Mouse (Mus musculus) forebrain, embryonic 11.5 days (tissue): ENCODE results near the gene Ptprn2. TPM values are rescaled to one million over a fixed set of nuclear protein-coding genes. Genes with fewer than 3 reads are reported as not detected.
"Not testable (repeated sequence)": the region's sequence is repeated elsewhere in the genome, so short reads cannot be mapped to it uniquely, and the experiment has no call there.

ENCODE experiments used
- ATAC-seq: fragments of 200-750 bp; cut with Nextera tagmentation; replicated peaks from 2 replicates; pipeline ENCODE4 v1.8.0; 2017; ENCODE audit warnings: moderate TSS enrichment; ENCODE audit not compliant: low FRiP score
- DNase-seq: peaks from one replicate; pipeline ENCODE4 v3.0.0-alpha.2; 2017; ENCODE audit warnings: low spot score
- H3K27ac ChIP-seq: fragments of 300-500 bp; sonication (generic); 2 replicates; pipeline ENCODE4 v1.5.1; 2014; ENCODE audit warnings: low read depth, low read length
- H3K27me3 ChIP-seq: fragments of 300-500 bp; sonication (generic); 2 replicates; pipeline ENCODE4 v1.6.1; 2014; ENCODE audit warnings: mild to moderate bottlenecking, low read length, mixed read lengths; ENCODE audit not compliant: control insufficient read depth, insufficient read depth
- H3K36me3 ChIP-seq: fragments of 300-500 bp; sonication (generic); 2 replicates; pipeline ENCODE4 v1.6.1; 2014; ENCODE audit warnings: mild to moderate bottlenecking, low read length, moderate library complexity, mixed read lengths; ENCODE audit not compliant: control insufficient read depth, insufficient read depth
- H3K4me1 ChIP-seq: fragments of 300-500 bp; sonication (generic); replicated peaks from 2 replicates; pipeline ENCODE4 v1.6.1; 2014; ENCODE audit warnings: low read length, mixed read lengths; ENCODE audit not compliant: control insufficient read depth, insufficient read depth
- H3K4me2 ChIP-seq: fragments of 300-500 bp; sonication (generic); 2 replicates; pipeline ENCODE4 v1.6.1; 2014; ENCODE audit warnings: low read depth, mild to moderate bottlenecking, low read length, moderate library complexity, mixed read lengths; ENCODE audit not compliant: severe bottlenecking
- H3K4me3 ChIP-seq: fragments of 300-500 bp; sonication (generic); 2 replicates; pipeline ENCODE4 v1.5.1; 2014; ENCODE audit warnings: low read depth, low read length
- H3K9ac ChIP-seq: fragments of 300-500 bp; sonication (generic); 2 replicates; pipeline ENCODE4 v1.6.1; 2014; ENCODE audit warnings: low read length
- H3K9me3 ChIP-seq: fragments of 300-500 bp; sonication (generic); 2 replicates; pipeline ENCODE4 v1.6.1; 2016; ENCODE audit warnings: low read length, mixed read lengths; ENCODE audit not compliant: control insufficient read depth
- WGBS: fragments of 180-500 bp; shearing (Covaris S2); extraction: QIAGEN DNeasy Blood & Tissue Kit; methylation state at CpG from one replicate; pipeline ENCODE4 v1.1.7; 2014; 5-methylcytosine and 5-hydroxymethylcytosine counted together
- polyA plus RNA-seq: library from polyadenylated mRNA; unstranded; fragments of >200 nt; fragmentation: Nextera tagmentation; extraction: Ambion mirVana; gene quantifications from 2 replicates; pipeline ENCODE4 v1.2.1, GENCODE M21; 2014

The Ptprn2 gene
- polyA plus RNA-seq, 1 experiment from 2014 or later, result 6.8 TPM

- Histone ChIP-seq H3K36me3 (no peaks in the 10 kb centered on the region), H3K4me1 (no peaks in the 10 kb centered on the region), H3K4me2 (no peak overlapping the region), H3K4me3 (no peak overlapping the region), H3K9me3 (no peaks in the 10 kb centered on the region), H3K9ac (no peak overlapping the region), H3K27me3 (no peaks in the 10 kb centered on the region), H3K27ac (no peak overlapping the region)
- no peak for DNase-seq
- WGBS, result 87% methylated on average over 2 of the region's 2 CpGs
- ATAC-seq, result no peak
These were observed 81.7 kb downstream of the Ptprn2 start for GRCm38 (mm10) chr12:116567170-116567569.

GRCm38 (mm10) chr12:116569568-116569967 is 84.0 kb downstream of the Ptprn2 start:
- Histone ChIP-seq H3K27ac (no peak overlapping the region), H3K27me3 (no peaks in the 10 kb centered on the region), H3K36me3 (no peaks in the 10 kb centered on the region), H3K4me2 (no peak overlapping the region), H3K9ac (no peak overlapping the region), H3K9me3 (no peaks in the 10 kb centered on the region), H3K4me3 (no peak overlapping the region), H3K4me1 (no peaks in the 10 kb centered on the region)
- 76% methylated on average over 1 of the region's 1 CpGs for WGBS
- no peak for DNase-seq
- no peak for ATAC-seq

GRCm38 (mm10) chr12:116574102-116574501 is 88.6 kb downstream of the Ptprn2 start:
- no peak for ATAC-seq
- Histone ChIP-seq H3K27ac (no peak overlapping the region), H3K4me1 (no peaks in the 10 kb centered on the region), H3K36me3 (no peaks in the 10 kb centered on the region), H3K9ac (no peak overlapping the region), H3K9me3 (no peaks in the 10 kb centered on the region), H3K27me3 (no peaks in the 10 kb centered on the region), H3K4me3 (no peak overlapping the region), H3K4me2 (no peak overlapping the region)
- WGBS, result 75% methylated on average over 5 of the region's 5 CpGs
- no peak for DNase-seq

GRCm38 (mm10) chr12:116574720-116575119 is 89.2 kb downstream of the Ptprn2 start:
- Histone ChIP-seq H3K4me3 (no peak overlapping the region), H3K27me3 (no peaks in the 10 kb centered on the region), H3K4me2 (no peak overlapping the region), H3K4me1 (no peaks in the 10 kb centered on the region), H3K9me3 (no peaks in the 10 kb centered on the region), H3K9ac (no peak overlapping the region), H3K36me3 (no peaks in the 10 kb centered on the region), H3K27ac (no peak overlapping the region)
- ATAC-seq (no peak), DNase-seq (no peak)
- WGBS, result 80% methylated on average over 5 of the region's 5 CpGs

- H3K9me3 ChIP-seq, H3K4me3 ChIP-seq, H3K4me1 ChIP-seq, DNase-seq, H3K4me2 ChIP-seq, H3K27ac ChIP-seq, H3K27me3 ChIP-seq, ATAC-seq, H3K36me3 ChIP-seq, H3K9ac ChIP-seq: not testable (repeated sequence)
- WGBS, result 80% methylated on average over 1 of the region's 1 CpGs
These were observed 92.4 kb downstream of the Ptprn2 start for GRCm38 (mm10) chr12:116577917-116578316.

GRCm38 (mm10) chr12:116580827-116581544 is 95.5 kb downstream of the Ptprn2 start:
- Histone ChIP-seq H3K9me3 (no peaks in the 10 kb centered on the region), H3K4me3 (no peak overlapping the region), H3K9ac (no peak overlapping the region), H3K27me3 (no peaks in the 10 kb centered on the region), H3K4me1 (0 out of 2 replicates have a peak, but pooled peaks cover 3% of the 10 kb centered on the region), H3K36me3 (no peaks in the 10 kb centered on the region), H3K27ac (no peak overlapping the region), H3K4me2 (no peak overlapping the region)
- 56% methylated on average over 8 of the region's 8 CpGs for WGBS
- DNase-seq, result no peak
- ATAC-seq, result no peak

- Histone ChIP-seq H3K4me1 (0 out of 2 replicates have a peak, but pooled peaks cover 3% of the 10 kb centered on the region), H3K4me2 (no peak overlapping the region), H3K9ac (no peak overlapping the region), H3K27ac (no peak overlapping the region), H3K27me3 (no peaks in the 10 kb centered on the region), H3K4me3 (no peak overlapping the region), H3K9me3 (no peaks in the 10 kb centered on the region), H3K36me3 (no peaks in the 10 kb centered on the region)
- peak; percentile 67 for ATAC-seq
- DNase-seq, result no peak
These were observed 96.3 kb downstream of the Ptprn2 start for GRCm38 (mm10) chr12:116581864-116582263.

GRCm38 (mm10) chr12:116582829-116583228 is 97.3 kb downstream of the Ptprn2 start:
- Histone ChIP-seq H3K9ac (no peak overlapping the region), H3K36me3 (no peaks in the 10 kb centered on the region), H3K4me3 (no peak overlapping the region), H3K27ac (no peak overlapping the region), H3K4me2 (no peak overlapping the region), H3K9me3 (no peaks in the 10 kb centered on the region), H3K27me3 (no peaks in the 10 kb centered on the region), H3K4me1 (0 out of 2 replicates have a peak, but pooled peaks cover 3% of the 10 kb centered on the region)
- ATAC-seq (no peak), DNase-seq (no peak)
- WGBS, result 86% methylated on average over 4 of the region's 4 CpGs

GRCm38 (mm10) chr12:116585001-116585400 is 99.5 kb downstream of the Ptprn2 start:
- Histone ChIP-seq H3K4me1 (0 out of 2 replicates have a peak, but pooled peaks cover 3% of the 10 kb centered on the region), H3K27ac (no peak overlapping the region), H3K9ac (no peak overlapping the region), H3K4me2 (no peak overlapping the region), H3K36me3 (no peaks in the 10 kb centered on the region), H3K27me3 (no peaks in the 10 kb centered on the region), H3K4me3 (no peak overlapping the region), H3K9me3 (no peaks in the 10 kb centered on the region)
- 18% methylated on average over 5 of the region's 5 CpGs for WGBS
- no peak for DNase-seq
- no peak for ATAC-seq
